Mouse (Mus musculus) heart, adult 2 months (tissue): Measurements from ENCODE around the gene Gm14137. TPM values are rescaled to one million over a fixed set of nuclear protein-coding genes. Genes with fewer than 3 reads are reported as not detected.

Experiments
- DNase-seq, 2 experiments: peaks; one replicate each; pipeline ENCODE4 v3.0.0; 2021
- H3K27ac ChIP-seq: fragments of 200-600 bp; 2 replicates; pipeline ENCODE4 v1.8.1; 2022
- H3K27me3 ChIP-seq: fragments of 200-500 bp; 2 replicates; pipeline ENCODE4 v1.6.1; 2012; ENCODE audit warnings: mild to moderate bottlenecking, low read length, inconsistent platforms, mixed read lengths; ENCODE audit not compliant: control insufficient read depth, insufficient read depth
- H3K36me3 ChIP-seq: fragments of 200-500 bp; 2 replicates; pipeline ENCODE4 v1.6.1; 2012; ENCODE audit warnings: low read length, inconsistent platforms; ENCODE audit not compliant: control insufficient read depth, insufficient read depth
- H3K4me1 ChIP-seq: fragments of 200-500 bp; 2 replicates; pipeline ENCODE4 v1.6.1; 2011; ENCODE audit warnings: low read length; ENCODE audit not compliant: control insufficient read depth, insufficient read depth
- H3K4me3 ChIP-seq: fragments of 200-600 bp; 2 replicates; pipeline ENCODE4 v1.8.1; 2022
- H3K79me2 ChIP-seq: fragments of 200-500 bp; replicated peaks from 2 replicates; pipeline ENCODE4 v1.6.1; 2012; ENCODE audit warnings: mild to moderate bottlenecking, inconsistent platforms, low read length, moderate library complexity, mixed read lengths; ENCODE audit not compliant: control insufficient read depth, insufficient read depth
- H3K9ac ChIP-seq: fragments of 200-500 bp; 2 replicates; pipeline ENCODE4 v1.6.1; 2012; ENCODE audit warnings: low read depth, mild to moderate bottlenecking, control low read depth, inconsistent platforms, low read length, mixed read lengths
- CTCF ChIP-seq: fragments of 200-600 bp; IDR thresholded peaks from 2 replicates; pipeline ENCODE4 v1.8.1; 2022; ENCODE audit warnings: antibody characterized with exemption, mild to moderate bottlenecking, moderate library complexity
- EP300 ChIP-seq: fragments of 200-500 bp; IDR thresholded peaks from 2 replicates; pipeline ENCODE4 v1.6.1; 2011; ENCODE audit warnings: low read depth, low read length, control low read depth; ENCODE audit not compliant: insufficient read depth
- POLR2A ChIP-seq: fragments of 200-500 bp; IDR thresholded peaks from 2 replicates; pipeline ENCODE4 v1.6.1; 2011; ENCODE audit warnings: mild to moderate bottlenecking, low read depth, low read length, control low read depth; ENCODE audit not compliant: insufficient read depth
- WGBS: fragments of 180-500 bp; shearing (Covaris S2); methylation state at CpG from one replicate; pipeline ENCODE4 v1.1.7; 2018; 5-methylcytosine and 5-hydroxymethylcytosine counted together
- intact Hi-C: fragments of 180-260 bp; cut with DNase I; formaldehyde crosslinking; loops from one replicate; pipeline ENCODE4 v1.15.1; 2025
- long read RNA-seq: library from polyadenylated mRNA; stranded (forward); transcript quantifications from one replicate; pipeline ENCODE4 v2.0.0, GENCODE M21; 2021
- polyA plus RNA-seq: library from polyadenylated mRNA; depleted of rRNA; stranded (reverse); fragments of >200 nt; gene quantifications from 2 replicates; pipeline ENCODE4 v1.2.3, GENCODE M21; 2012; rRNA removed
- total RNA-seq, 2 experiments: library from RNA; stranded (reverse); gene quantifications; 2 replicates each; pipeline ENCODE4 v1.2.3; 2021

Gene Gm14137
- total RNA-seq (not detected), polyA plus RNA-seq (0.04 TPM in 1 of 2 replicates, not detected in the other)
- long read RNA-seq, partial matches to known transcripts: 0 of 1 reads
- long read RNA-seq, other reads (novel, unspliced or antisense): 0 of 1 reads

DNA sequence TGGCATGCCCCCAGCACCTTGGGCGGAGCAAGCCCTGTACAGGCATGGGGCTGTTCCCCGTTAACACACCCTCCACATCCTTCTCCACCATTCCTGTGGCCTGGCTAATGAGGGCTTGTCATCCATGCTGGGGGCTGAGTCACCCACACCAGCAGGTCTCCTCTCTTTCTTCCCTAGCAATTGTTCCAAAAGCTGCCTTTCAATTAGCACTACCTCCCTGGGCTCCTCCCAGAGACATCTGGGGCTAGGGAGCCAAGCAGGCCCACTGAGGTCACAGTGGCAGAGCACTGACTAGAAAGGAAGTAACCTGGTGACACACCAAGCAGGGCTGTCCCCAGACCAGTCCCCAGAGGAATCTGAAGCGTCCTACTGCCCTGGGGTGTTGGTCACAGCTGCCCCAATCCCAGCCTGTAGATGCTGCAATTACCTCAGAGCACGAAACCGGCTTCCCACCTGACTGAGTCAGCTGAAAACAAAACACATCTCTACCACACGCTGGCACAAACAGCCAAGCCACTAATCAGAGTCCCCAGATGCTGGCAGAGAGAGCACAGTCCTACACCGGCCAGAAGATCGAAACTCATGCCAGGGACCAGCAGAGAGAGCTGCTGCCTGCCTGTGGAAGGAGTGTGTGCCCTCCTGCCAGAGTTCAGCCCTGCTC, at the start of gene Gm14137:
TSS of gene Gm14137 (plus strand) at position 519 of the 661 bp plus-strand sequence.
- H3K27ac ChIP-seq: no peak within 1 kb of the TSS
- H3K4me1 ChIP-seq: peaks cover 1% of the 10 kb centered on the region
- 55% methylated on average over 8 of the region's 8 CpGs for WGBS
- DNase-seq: no peak
- no peak within 1 kb of the TSS for H3K4me3 ChIP-seq
- no peaks in the 10 kb centered on the region for H3K27me3 ChIP-seq
- no peak for TF ChIP-seq CTCF
- TF ChIP-seq EP300: no peak
- no peak for TF ChIP-seq POLR2A
- intact Hi-C loops: no loop called here
- H3K9ac ChIP-seq: no peak within 1 kb of the TSS
- no peaks in the 10 kb centered on the region for H3K79me2 ChIP-seq
- no peaks in the 10 kb centered on the region for H3K36me3 ChIP-seq

DNA sequence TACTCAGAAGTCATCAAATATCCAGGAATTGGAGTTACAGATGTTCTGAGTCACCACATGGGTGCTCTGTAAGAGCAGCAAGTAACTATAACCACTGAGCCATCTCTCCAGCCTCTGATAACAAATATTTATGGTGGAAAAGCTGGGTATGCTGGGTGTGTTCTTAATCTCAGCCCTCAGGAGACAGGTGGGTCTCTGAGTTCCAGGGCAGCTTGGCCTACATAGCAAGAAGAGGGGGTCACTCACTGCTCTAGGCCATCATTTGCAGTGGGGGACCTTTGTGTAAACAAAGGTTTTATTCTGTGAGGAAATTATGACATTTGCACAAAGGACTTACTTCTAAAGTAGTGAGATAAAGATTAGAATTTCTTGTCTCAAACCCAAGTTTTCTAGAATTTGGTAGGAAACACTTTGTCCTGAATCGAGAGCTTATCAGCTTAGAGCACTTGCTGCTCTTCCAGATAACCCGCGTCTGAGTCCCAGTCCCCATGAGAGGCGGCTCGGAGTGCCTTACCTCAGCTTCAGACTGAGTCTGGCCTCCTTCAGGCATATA, 37.9 kb upstream of the Gm14137 start:
- Histone ChIP-seq H3K27me3 (no peaks in the 10 kb centered on the region), H3K36me3 (no peaks in the 10 kb centered on the region), H3K9ac (no peak overlapping the region), H3K79me2 (no peaks in the 10 kb centered on the region), H3K27ac (no peak overlapping the region), H3K4me3 (no peak overlapping the region), H3K4me1 (no peaks in the 10 kb centered on the region)
- DNase-seq: no peak
- TF ChIP-seq EP300: no peak
- TF ChIP-seq CTCF: no peak
- TF ChIP-seq POLR2A: no peak
- intact Hi-C loops: no loop called here
- WGBS: 37% methylated on average over 5 of the region's 5 CpGs

DNA sequence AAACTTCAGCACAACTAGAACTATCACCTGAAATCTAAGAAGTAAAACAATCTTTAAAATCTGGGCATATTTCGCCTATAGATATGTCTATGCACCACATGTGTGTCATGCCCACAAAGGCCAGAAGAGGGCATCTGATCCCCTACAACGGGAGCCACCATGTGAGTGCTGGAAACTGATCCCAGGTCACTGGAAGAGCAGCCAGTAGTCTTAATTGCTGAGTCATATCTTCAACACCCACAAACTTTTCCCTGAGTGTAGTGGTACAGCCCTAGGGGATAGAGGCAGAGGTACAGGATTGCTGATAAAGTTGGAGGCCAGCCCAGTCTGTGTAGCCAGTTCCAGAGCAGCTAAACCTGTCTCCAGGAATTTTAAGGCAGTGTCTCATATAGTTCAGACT, 29.1 kb upstream of the Gm14137 start:
- no peaks in the 10 kb centered on the region for H3K4me1 ChIP-seq
- TF ChIP-seq CTCF: peak; percentile 57
- no peak for TF ChIP-seq EP300
- H3K36me3 ChIP-seq: no peaks in the 10 kb centered on the region
- no peak for DNase-seq
- no peak overlapping the region for H3K27ac ChIP-seq
- no peak overlapping the region for H3K9ac ChIP-seq
- WGBS: 84% methylated on average over 2 of the region's 2 CpGs
- H3K27me3 ChIP-seq: no peaks in the 10 kb centered on the region
- no peak overlapping the region for H3K4me3 ChIP-seq
- H3K79me2 ChIP-seq: no peaks in the 10 kb centered on the region
- intact Hi-C loops: loop anchor here (2.0 kb wide), 1 partner anchor 44 kb away; no protein-coding TSS in a partner anchor

DNA sequence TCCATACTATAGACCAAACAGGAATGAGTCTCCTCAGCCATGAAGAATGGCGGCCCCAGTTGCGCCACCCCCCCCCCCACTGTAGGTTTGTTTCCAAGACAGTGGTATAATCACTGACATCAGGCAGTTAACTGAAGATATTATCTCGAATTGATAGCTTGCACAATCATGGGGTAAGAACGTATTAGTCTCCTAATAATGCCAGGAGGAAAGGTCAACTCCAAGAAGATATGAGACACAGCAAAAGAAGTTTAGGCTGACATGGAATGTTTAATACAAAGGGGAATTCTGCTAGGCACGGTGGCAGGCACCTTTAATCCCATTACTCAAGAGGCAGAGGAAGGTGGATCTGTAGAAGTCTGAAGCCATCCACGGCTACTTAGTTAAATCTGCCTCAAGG, 27.9 kb upstream of the Gm14137 start:
- H3K4me3 ChIP-seq: no peak overlapping the region
- 79% methylated on average over 6 of the region's 6 CpGs for WGBS
- H3K36me3 ChIP-seq: no peaks in the 10 kb centered on the region
- no peak overlapping the region for H3K27ac ChIP-seq
- H3K79me2 ChIP-seq: no peaks in the 10 kb centered on the region
- H3K4me1 ChIP-seq: no peaks in the 10 kb centered on the region
- no peak for TF ChIP-seq EP300
- TF ChIP-seq CTCF: no peak
- TF ChIP-seq POLR2A: no peak
- DNase-seq: no peak
- H3K27me3 ChIP-seq: no peaks in the 10 kb centered on the region
- intact Hi-C loops: no loop called here
- H3K9ac ChIP-seq: no peak overlapping the region

DNA sequence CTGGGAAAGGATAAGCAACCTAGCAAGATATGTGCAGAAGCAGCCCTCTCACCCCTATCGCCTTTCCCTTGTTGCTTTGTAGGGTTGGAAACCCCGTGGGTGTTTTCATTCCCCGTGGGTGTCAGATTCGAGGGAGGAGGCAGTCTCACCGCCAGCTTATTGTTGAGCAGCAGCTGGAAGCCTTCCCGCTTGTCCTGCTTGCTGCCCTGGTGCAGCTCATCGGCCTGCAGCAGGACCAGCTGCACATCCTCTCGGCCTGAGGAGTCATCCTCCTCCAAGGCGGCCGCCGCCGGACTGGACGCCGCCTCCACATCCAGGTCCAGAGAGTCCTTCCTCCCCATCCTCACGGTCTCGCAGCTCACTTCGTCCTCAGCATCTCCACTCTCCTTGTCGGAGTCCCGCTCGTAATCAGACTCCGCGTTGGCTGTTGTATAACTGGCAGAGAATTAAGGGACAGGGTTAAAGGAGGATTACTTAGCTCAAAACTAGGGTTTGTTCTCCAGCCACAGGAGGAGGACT, 27.1 kb upstream of the Gm14137 start:
- 66% methylated on average over 22 of the region's 22 CpGs for WGBS
- no peaks in the 10 kb centered on the region for H3K27me3 ChIP-seq
- H3K9ac ChIP-seq: no peak overlapping the region
- no peak overlapping the region for H3K4me3 ChIP-seq
- no peaks in the 10 kb centered on the region for H3K4me1 ChIP-seq
- intact Hi-C loops: no loop called here
- H3K27ac ChIP-seq: no peak overlapping the region
- no peaks in the 10 kb centered on the region for H3K36me3 ChIP-seq
- no peaks in the 10 kb centered on the region for H3K79me2 ChIP-seq
- peak; percentile 12 to 29 for DNase-seq
- no peak for TF ChIP-seq POLR2A

DNA sequence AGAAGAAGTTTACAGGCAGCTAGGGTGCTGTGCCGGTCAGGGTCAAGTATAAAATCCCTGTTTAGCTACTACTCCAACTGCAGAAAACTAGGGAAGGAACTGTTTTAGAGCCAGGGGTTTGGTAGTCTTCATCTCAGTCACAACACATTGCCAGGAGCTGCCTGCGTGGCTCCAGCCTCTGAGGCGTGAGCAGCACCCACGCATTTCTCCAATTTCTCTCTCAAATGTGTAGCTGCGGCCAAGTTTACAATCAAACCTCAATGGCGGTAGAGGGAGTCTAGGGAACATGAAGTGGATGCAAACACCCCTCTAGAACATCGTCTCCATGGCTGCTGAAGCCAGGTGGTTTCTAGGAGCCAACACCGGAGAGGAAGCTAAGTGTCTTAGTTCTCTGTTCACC, 26.5 kb upstream of the Gm14137 start:
- WGBS: 86% methylated on average over 8 of the region's 8 CpGs
- Histone ChIP-seq H3K27me3 (no peaks in the 10 kb centered on the region), H3K4me1 (no peaks in the 10 kb centered on the region), H3K79me2 (no peaks in the 10 kb centered on the region), H3K27ac (no peak overlapping the region), H3K4me3 (no peak overlapping the region), H3K9ac (no peak overlapping the region), H3K36me3 (no peaks in the 10 kb centered on the region)
- intact Hi-C loops: no loop called here
- DNase-seq: no peak
- TF ChIP-seq EP300: no peak
